Mouse (Mus musculus): ENCODE data around the gene Ncam2.

DNA sequence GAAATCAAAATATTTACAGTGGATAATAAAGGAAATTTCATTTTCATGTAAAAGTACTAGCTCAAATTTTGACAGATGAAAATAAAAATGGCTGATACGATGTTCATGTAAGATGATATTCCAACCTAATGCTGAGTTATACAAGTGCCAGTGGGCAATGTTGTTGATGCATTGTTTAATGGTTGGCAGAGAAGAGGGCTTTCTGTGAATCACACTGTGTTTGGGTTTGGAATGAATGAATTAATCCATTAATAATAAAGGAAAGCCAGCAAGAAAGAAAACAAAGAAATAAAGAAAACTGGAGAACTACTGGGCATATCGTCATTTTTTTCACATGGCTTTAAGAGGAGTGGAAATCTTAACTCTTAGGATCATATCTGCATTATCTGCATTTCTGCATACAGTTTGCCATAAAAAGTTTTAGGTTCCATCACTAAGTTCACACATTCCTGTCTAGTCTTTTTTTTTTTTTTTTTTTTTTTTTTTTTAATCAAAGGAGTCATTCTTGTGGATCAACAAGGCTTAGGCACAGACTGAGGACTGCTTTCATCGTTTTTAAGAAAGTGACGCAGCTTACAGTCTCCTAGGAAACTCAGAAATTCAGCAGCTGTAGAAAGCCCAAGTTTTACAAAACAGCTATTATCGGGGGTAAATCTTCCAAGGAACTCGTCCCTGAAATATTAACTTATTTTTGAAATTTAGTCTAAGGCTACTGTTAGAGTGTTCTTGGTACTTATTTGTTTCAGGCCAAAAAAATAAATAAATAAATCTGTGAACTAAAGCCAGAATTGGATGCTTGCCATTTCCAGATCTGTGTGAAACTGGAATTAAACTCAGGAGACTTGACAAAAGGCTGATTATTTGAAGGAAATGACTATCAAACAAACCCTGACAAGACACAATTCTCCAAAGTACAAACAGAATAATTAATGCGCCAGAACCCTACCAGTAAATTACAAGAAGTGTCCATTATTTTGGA is 84.7 kb downstream of the Ncam2 start:
- no peak for TF ChIP-seq EP300 (IDR thresholded peaks at IDR 0.05; ENCODE audit: low read depth)
- TF ChIP-seq CTCF (IDR thresholded peaks at IDR 0.05; ENCODE audit: low read depth) = no peak
